Mouse (Mus musculus) hindbrain, embryonic 13.5 days (tissue): ENCODE measurements around the gene Polr3a. TPM values are rescaled to one million over a fixed set of nuclear protein-coding genes. Genes with fewer than 3 reads are reported as not detected.

Experiments used
- ATAC-seq: fragments of 200-750 bp; cut with Nextera tagmentation; 2 replicates; pipeline ENCODE4 v1.8.0; 2017; ENCODE audit warnings: moderate TSS enrichment; ENCODE audit not compliant: low FRiP score
- H3K27ac ChIP-seq: fragments of 300-500 bp; sonication (generic); 2 replicates; pipeline ENCODE4 v1.5.1; 2015; ENCODE audit warnings: inconsistent platforms, mild to moderate bottlenecking, moderate library complexity
- H3K27me3 ChIP-seq: fragments of 300-500 bp; sonication (generic); 2 replicates; pipeline ENCODE4 v1.6.1; 2015; ENCODE audit warnings: mild to moderate bottlenecking, inconsistent platforms
- H3K36me3 ChIP-seq: fragments of 300-500 bp; sonication (generic); 2 replicates; pipeline ENCODE4 v1.6.1; 2015; ENCODE audit warnings: mild to moderate bottlenecking, inconsistent platforms
- H3K4me1 ChIP-seq: fragments of 300-500 bp; sonication (generic); replicated peaks from 2 replicates; pipeline ENCODE4 v1.6.1; 2015; ENCODE audit warnings: inconsistent platforms
- H3K4me2 ChIP-seq: fragments of 300-500 bp; sonication (generic); 2 replicates; pipeline ENCODE4 v1.6.1; 2015; ENCODE audit warnings: inconsistent platforms, mild to moderate bottlenecking, moderate library complexity
- H3K4me3 ChIP-seq: fragments of 300-500 bp; sonication (generic); 2 replicates; pipeline ENCODE4 v1.5.1; 2015; ENCODE audit warnings: mild to moderate bottlenecking, inconsistent platforms
- H3K9ac ChIP-seq: fragments of 300-500 bp; sonication (generic); 2 replicates; pipeline ENCODE4 v1.6.1; 2015; ENCODE audit warnings: mild to moderate bottlenecking, inconsistent platforms
- H3K9me3 ChIP-seq: fragments of 300-500 bp; sonication (generic); 2 replicates; pipeline ENCODE4 v1.6.1; 2016; ENCODE audit warnings: inconsistent platforms
- WGBS: fragments of 180-500 bp; shearing (Covaris S2); methylation state at CpG from one replicate; pipeline ENCODE4 v1.1.7; 2015; 5-methylcytosine and 5-hydroxymethylcytosine counted together
- polyA plus RNA-seq: library from polyadenylated mRNA; unstranded; fragments of >200 nt; fragmentation: Nextera tagmentation; extraction: Ambion mirVana; gene quantifications from 2 replicates; pipeline ENCODE4 v1.2.1, GENCODE M21; 2015

Gene Polr3a
- polyA plus RNA-seq, result 20.7 and 22.6 TPM in 2 replicates

DNA sequence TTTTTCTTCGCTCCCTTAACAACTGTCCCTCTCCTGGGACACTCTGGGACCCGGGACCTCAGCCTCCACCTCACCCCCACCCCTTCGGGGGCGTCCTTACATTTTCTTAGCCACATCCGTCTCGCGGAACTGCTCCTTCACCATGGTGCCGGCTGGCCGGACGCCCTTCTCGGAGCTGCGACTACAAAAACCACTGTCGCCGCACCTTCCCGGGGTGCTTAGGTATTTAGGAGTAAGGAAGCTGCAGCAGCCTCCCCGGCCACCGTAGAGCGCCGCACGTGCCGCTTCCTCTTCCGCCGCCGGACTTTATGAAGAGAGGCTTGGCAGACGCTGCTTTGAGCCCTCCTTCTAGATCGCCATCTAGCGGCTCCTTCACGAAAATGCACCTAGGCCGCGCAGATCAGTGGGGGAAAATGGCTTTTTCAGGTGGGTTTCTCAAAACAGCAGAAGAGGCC lies at the start of gene Polr3a, which contains the start of gene Rps24:
Gene Polr3a, minus strand, starts transcription at position 286 of the 455 bp plus-strand sequence.
Gene Rps24, plus strand, starts transcription at position 353 of the 455 bp plus-strand sequence.
- peak within 1 kb of the TSS; percentile 71 for H3K27ac ChIP-seq
- peaks cover 20% of the 10 kb centered on the region for H3K4me1 ChIP-seq

DNA sequence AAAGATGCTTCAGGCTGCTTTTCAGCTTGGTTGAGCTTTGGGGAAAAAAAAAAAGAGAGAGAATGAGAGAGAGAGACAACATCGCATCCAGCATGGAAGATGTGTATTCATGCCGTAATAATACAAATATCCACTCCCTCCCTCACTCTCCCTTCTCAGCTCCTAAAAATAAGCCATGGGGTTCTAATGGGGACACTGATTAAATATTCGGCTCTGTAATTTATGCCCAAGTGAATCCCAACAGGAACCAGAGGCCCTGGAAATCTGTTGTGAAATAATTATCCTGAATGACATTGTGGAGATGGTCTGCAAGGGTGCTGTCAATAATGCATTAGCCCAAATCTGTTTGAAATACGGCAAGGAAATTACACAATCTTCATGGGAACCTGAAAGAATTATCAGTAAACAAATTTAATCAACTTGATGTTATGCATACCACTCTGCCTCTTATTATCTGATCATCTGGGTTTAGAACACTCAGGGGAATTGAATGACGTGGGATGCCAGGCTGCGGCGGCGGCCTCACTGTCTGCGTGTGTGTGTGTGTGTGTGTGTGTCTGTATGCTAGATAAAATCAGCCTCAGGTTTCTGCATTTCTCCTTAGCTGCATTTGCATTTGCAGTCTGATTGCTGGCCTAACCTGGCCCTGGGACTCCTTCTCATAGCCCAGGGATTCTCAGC lies 48.1 kb upstream of the Polr3a start:
- Histone ChIP-seq H3K4me3 (no peak overlapping the region), H3K27ac (peak overlapping the region; percentile 87), H3K4me2 (no peak overlapping the region), H3K36me3 (no peaks in the 10 kb centered on the region), H3K9me3 (no peaks in the 10 kb centered on the region), H3K4me1 (peaks cover 53% of the 10 kb centered on the region), H3K27me3 (no peaks in the 10 kb centered on the region), H3K9ac (no peak overlapping the region)
- peak; percentile 55 for ATAC-seq
- 31% methylated on average over 9 of the region's 9 CpGs for WGBS

More for the DNA sequence above, at the start of gene Polr3a, which contains the start of gene Rps24:
- H3K27me3 ChIP-seq, result no peaks in the 10 kb centered on the region
- WGBS, result under 1% methylated on average over 30 of the region's 30 CpGs
- peak within 1 kb of the TSS; percentile 88 for H3K9ac ChIP-seq
- no peaks in the 10 kb centered on the region for H3K9me3 ChIP-seq
- H3K4me2 ChIP-seq, result peak within 1 kb of the TSS; percentile 78
- peak; percentile 61 for ATAC-seq
- H3K4me3 ChIP-seq, result peak within 1 kb of the TSS; percentile 80
- peaks cover 27% of the 10 kb centered on the region for H3K36me3 ChIP-seq

DNA sequence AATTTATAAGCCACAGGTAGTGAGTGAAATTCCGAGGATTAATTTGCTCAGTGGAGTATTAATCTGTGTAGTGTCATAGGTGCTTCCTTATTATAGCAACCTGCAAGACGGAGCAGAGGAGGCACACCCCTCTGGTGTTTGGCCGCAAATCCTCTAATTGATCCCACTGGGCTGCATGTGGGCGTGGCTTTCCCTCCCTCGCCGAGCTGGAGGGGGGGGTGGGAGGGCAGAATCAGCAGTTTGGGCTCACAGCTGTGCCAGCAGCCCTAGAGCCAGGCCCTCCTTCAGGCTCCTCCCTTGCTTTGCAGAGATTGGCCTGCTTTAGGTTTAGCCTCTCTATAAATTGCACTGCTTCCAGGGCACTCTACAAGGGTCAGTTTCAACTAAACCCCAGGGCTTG lies 43.4 kb upstream of the Polr3a start:
- Histone ChIP-seq H3K36me3 (no peaks in the 10 kb centered on the region), H3K9ac (peak overlapping the region; percentile 5; the same call in 1 of the 2 replicates), H3K9me3 (no peaks in the 10 kb centered on the region), H3K4me1 (peaks cover 71% of the 10 kb centered on the region), H3K4me3 (no peak overlapping the region), H3K4me2 (no peak overlapping the region), H3K27ac (peak overlapping the region; percentile 40; the same call in 1 of the 2 replicates), H3K27me3 (no peaks in the 10 kb centered on the region)
- 3% methylated on average over 6 of the region's 6 CpGs for WGBS
- ATAC-seq, result no peak

DNA sequence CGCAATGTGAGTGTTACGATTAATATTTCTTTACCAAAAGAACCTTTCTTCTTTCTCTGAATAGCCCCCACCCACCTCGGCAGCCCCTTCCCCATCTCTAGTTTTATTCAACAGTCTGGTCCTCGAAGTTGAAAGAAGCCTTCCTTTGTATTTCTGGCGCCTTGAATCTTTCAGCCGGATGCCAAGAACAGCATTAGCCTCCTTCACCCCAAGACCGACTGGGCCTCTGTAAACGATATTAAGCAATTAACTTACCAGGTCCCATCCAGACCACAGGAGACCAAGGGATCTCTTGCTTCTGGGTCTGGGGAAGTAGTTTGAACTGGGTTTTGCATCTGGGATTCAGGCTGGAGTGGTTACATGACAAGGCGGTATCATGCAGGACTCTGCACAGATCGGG lies 39.6 kb upstream of the Polr3a start:
- 58% methylated on average over 10 of the region's 10 CpGs for WGBS
- Histone ChIP-seq H3K4me3 (no peak overlapping the region), H3K27me3 (no peaks in the 10 kb centered on the region), H3K36me3 (no peaks in the 10 kb centered on the region), H3K4me2 (no peak overlapping the region), H3K4me1 (peaks cover 42% of the 10 kb centered on the region), H3K9me3 (no peaks in the 10 kb centered on the region), H3K27ac (peak overlapping the region; percentile 58; the same call in 1 of the 2 replicates), H3K9ac (no peak overlapping the region)
- ATAC-seq, result no peak

DNA sequence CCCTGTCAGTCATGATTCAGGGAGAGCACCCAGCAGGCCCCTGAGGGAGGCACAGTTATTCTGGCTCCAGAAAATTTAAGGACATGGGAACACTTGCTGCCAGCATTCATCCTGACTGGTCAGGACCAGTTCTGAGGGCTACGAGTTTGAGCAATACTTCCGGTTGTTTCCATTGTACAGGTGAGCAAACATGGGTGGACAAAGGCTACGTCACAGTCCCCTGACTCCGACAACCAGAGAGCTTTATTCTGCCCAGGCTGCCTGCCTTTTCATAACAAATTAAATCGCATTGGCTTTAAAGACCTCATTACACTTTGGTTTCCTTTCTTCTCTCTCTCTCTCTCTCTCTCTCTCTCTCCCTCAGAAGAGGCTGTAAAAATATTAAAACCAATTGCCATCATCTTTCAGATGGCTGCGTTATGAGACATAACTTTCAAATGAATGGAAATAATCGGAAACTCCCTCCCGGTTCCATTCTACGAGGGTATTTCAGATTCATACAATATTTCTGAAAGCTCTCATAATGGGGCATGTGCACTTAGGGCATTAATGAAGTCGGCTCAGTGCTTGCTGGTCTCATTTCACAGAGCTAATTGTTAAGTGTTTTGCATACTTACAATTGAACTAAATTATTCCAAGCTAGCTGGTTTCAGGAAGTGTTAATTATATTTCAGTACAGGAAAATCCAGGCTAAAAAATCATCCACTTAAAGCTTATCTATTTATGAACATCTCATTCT lies 39.0 kb upstream of the Polr3a start:
- ATAC-seq, result 0 out of 2 replicates have a peak, but pooled peaks have one; percentile 47
- no peak overlapping the region for H3K4me3 ChIP-seq
- H3K9me3 ChIP-seq, result no peaks in the 10 kb centered on the region
- H3K36me3 ChIP-seq, result no peaks in the 10 kb centered on the region
- peaks cover 39% of the 10 kb centered on the region for H3K4me1 ChIP-seq
- H3K9ac ChIP-seq, result no peak overlapping the region
- H3K27me3 ChIP-seq, result no peaks in the 10 kb centered on the region
- no peak overlapping the region for H3K4me2 ChIP-seq
- peak overlapping the region; percentile 77 for H3K27ac ChIP-seq
- 56% methylated on average over 10 of the region's 10 CpGs for WGBS

DNA sequence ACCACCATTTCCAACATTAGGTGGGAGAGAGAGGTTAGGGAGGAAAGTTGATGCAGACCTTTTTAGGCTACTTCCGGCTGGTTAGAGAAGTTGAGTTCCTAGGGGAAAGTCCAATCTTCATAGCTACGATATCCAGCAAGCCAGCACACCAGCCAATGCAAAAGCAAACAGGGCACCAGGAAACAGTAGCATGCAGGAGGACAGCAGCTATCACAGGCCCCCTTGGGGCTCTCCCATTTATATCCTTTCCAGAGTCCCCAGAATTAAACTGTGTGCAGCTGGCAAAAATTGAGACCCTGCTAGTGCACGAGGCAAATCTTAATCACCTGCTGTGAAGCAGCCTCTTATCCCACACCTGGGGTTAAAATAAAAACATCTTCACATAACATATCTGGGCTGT lies 38.3 kb upstream of the Polr3a start:
- no peak overlapping the region for H3K4me2 ChIP-seq
- H3K9ac ChIP-seq, result no peak overlapping the region
- ATAC-seq, result no peak
- peaks cover 32% of the 10 kb centered on the region for H3K4me1 ChIP-seq
- no peaks in the 10 kb centered on the region for H3K36me3 ChIP-seq
- no peak overlapping the region for H3K4me3 ChIP-seq
- WGBS, result 62% methylated on average over 3 of the region's 3 CpGs
- no peaks in the 10 kb centered on the region for H3K9me3 ChIP-seq
- H3K27ac ChIP-seq, result peak overlapping the region; percentile 77; the same call in 1 of the 2 replicates
- no peaks in the 10 kb centered on the region for H3K27me3 ChIP-seq

DNA sequence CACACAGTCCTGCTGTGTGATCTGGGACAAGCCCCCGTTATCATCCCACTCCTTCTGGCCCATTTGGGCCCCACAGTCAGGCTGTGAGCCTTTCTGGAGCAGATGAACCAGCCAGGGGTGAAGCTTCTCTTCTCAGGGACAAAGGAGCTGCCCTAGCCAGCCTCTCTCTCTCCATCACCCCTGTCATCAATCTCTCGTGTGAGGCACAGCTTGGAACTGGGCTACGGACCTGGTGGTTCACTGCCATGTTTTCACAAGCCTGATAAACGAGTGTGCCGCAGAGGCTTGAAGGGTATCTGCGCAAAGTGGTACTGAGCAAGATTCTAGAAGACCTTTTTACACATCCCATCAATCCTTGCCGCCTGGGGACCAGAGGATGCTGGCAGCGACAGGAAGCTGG lies 34.7 kb upstream of the Polr3a start:
- H3K9me3 ChIP-seq, result no peaks in the 10 kb centered on the region
- no peak for ATAC-seq
- peaks cover 18% of the 10 kb centered on the region for H3K4me1 ChIP-seq
- H3K9ac ChIP-seq, result no peak overlapping the region
- no peak overlapping the region for H3K27ac ChIP-seq
- no peaks in the 10 kb centered on the region for H3K36me3 ChIP-seq
- H3K4me3 ChIP-seq, result no peak overlapping the region
- WGBS, result 53% methylated on average over 8 of the region's 8 CpGs
- no peaks in the 10 kb centered on the region for H3K27me3 ChIP-seq
- no peak overlapping the region for H3K4me2 ChIP-seq

DNA sequence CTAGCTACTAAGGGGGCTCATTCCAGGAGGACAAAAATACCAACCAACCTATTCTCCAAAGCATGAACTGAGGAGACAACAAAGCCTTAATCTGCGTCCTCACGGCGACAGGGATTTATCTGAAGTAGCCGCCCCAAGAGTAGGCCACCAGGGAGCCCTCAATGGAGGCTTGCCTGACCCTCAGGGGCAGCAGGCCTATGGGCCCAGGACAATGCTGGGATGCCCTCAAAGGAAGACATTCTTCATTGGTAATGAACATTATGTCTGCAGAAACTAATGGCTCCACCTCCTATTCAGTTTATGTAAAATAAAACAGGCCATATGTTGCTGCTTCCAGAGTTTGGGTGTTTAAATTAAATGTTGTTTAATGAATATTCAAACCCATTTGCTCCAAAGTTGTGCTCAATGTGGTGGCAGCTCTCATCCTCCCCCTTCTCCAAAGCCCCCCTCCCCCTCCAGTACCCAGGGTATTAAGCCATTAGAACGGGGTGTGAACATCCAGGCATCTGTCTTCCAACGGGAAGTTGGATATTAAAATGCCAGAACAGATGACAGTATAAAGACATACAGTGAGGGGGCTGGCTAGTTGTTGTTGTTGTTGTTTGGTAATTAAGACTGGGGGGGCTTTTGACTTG lies 25.8 kb upstream of the Polr3a start:
- ATAC-seq, result no peak
- H3K27ac ChIP-seq, result peak overlapping the region; percentile 56
- 39% methylated on average over 6 of the region's 6 CpGs for WGBS
- no peaks in the 10 kb centered on the region for H3K9me3 ChIP-seq
- no peaks in the 10 kb centered on the region for H3K36me3 ChIP-seq
- H3K9ac ChIP-seq, result no peak overlapping the region
- no peak overlapping the region for H3K4me2 ChIP-seq
- H3K27me3 ChIP-seq, result no peaks in the 10 kb centered on the region
- H3K4me3 ChIP-seq, result no peak overlapping the region
- peaks cover 13% of the 10 kb centered on the region for H3K4me1 ChIP-seq

DNA sequence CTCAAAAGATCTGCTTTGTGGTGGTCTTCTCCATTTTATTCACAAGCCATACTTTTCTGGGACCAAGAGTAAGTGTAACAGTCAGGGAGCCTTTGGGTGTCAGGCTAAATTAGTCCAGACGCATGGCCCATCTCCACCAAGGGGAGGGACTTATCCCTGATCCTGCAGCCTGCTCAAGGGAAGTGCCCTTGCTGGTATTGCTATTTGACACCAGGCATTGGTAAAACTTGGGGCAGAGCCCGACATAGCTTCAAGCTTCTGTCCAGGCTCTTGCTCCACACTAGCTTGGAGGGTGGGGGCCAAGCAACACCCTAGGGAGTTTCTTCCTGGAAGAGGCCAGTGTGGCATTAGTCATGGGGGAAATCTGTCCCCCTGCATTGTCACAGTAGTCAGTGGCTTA lies 23.8 kb upstream of the Polr3a start:
- 90% methylated on average over 2 of the region's 2 CpGs for WGBS

DNA sequence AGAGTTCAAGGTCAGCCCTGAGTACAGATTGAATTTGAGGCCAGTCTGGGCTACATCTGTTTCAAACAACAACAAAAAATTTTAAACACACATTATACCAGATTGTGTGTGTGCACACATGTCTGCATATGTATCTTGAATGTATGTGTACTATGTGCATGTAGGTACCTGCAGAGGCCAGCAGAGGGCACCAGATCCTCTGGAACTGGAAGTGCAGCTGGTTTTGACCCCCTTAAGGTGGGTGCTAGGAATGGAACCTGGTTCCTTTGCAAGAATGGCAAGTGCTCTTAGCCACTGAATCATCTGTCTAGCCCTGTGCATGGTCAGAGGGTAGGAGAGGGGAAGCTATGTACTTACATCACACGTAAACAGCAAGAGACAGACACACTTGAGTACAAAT lies 23.4 kb upstream of the Polr3a start:
- no peak for ATAC-seq
- H3K4me2 ChIP-seq, result no peak overlapping the region
- no peak overlapping the region for H3K27ac ChIP-seq
- no peak overlapping the region for H3K9ac ChIP-seq
- peaks cover 24% of the 10 kb centered on the region for H3K4me1 ChIP-seq
- no peaks in the 10 kb centered on the region for H3K27me3 ChIP-seq
- 100% methylated on average over 1 of the region's 1 CpGs for WGBS
- no peaks in the 10 kb centered on the region for H3K9me3 ChIP-seq
- no peak overlapping the region for H3K4me3 ChIP-seq
- no peaks in the 10 kb centered on the region for H3K36me3 ChIP-seq

More for the DNA sequence above, 23.8 kb upstream of the Polr3a start:
- no peaks in the 10 kb centered on the region for H3K36me3 ChIP-seq
- ATAC-seq, result no peak
- H3K27me3 ChIP-seq, result no peaks in the 10 kb centered on the region
- no peak overlapping the region for H3K27ac ChIP-seq
- no peaks in the 10 kb centered on the region for H3K9me3 ChIP-seq
- H3K4me2 ChIP-seq, result no peak overlapping the region
- no peak overlapping the region for H3K4me3 ChIP-seq
- peaks cover 24% of the 10 kb centered on the region for H3K4me1 ChIP-seq
- no peak overlapping the region for H3K9ac ChIP-seq

DNA sequence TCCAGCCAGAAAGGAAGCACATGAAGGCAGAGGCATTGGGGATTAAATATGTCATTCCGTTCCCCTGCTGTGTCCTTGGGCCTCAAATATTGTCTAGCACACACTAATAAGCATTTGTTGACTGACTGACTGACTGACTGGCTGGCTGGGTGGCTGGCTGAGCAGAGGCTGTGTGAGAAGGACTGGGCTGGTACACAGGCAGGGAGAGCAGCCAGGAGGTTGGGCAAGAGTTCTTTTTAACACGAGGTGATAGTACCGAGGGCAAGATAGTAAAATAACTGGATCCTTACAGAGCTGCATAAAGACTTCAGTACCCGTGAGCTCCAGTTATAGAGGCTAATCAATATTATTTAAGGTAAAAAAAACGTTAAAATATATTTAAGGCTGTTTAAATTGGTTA lies 22.7 kb upstream of the Polr3a start:
- Histone ChIP-seq H3K4me1 (peaks cover 24% of the 10 kb centered on the region), H3K9ac (no peak overlapping the region), H3K4me3 (no peak overlapping the region), H3K27me3 (no peaks in the 10 kb centered on the region), H3K27ac (no peak overlapping the region), H3K9me3 (no peaks in the 10 kb centered on the region), H3K4me2 (no peak overlapping the region), H3K36me3 (no peaks in the 10 kb centered on the region)
- ATAC-seq, result no peak
- WGBS, result 69% methylated on average over 5 of the region's 5 CpGs

DNA sequence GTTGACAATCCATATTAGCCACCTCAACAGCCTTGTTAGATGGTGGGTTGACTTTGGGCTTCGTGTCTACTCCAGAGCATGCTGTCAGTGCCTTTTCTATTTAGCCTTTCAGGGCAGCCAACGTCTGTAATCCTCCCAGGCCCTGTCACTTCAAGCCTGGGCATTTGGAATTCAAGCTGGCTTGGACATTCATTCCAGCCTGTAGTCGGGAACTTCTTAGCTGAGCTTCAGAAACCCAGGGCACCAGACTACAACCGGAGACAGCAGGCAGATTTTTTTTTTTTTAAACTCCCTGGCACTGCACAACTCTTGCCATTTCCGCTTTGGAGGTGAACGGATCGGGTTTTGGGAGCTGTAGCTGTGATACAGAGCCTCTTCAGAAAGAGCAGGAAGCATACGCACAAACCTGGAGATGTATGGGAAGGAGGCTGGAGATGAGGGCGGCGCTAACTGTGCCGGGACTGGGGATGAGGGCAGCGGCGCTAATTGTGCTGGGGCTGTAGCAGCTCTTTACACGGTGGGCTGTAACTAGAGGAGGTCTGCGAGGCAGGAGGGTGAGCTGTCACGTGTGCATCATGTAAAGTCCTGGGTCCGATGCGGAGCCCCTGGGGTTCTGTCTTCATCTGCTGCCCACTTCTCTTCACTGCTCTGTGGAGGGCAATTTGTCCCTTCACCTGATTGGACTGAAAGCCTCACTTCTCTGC lies 21.4 kb upstream of the Polr3a start:
- no peak for ATAC-seq
- no peaks in the 10 kb centered on the region for H3K27me3 ChIP-seq
- WGBS, result 14% methylated on average over 18 of the region's 18 CpGs
- peak overlapping the region; percentile 40 for H3K4me2 ChIP-seq
- H3K9ac ChIP-seq, result peak overlapping the region; percentile 58
- H3K4me3 ChIP-seq, result no peak overlapping the region
- no peaks in the 10 kb centered on the region for H3K36me3 ChIP-seq
- H3K27ac ChIP-seq, result peak overlapping the region; percentile 49
- no peaks in the 10 kb centered on the region for H3K9me3 ChIP-seq
- H3K4me1 ChIP-seq, result peaks cover 24% of the 10 kb centered on the region
